Mouse (Mus musculus) cerebellum, adult 9-11 months (tissue): ENCODE results near the gene Klhdc9.
"Not testable (repeated sequence)": the region's sequence is repeated elsewhere in the genome, so short reads cannot be mapped to it uniquely, and the experiment has no call there.

Experiments used
- DNase-seq: peaks from one replicate; pipeline ENCODE4 v3.0.0; 2022

The Klhdc9 gene

DNA sequence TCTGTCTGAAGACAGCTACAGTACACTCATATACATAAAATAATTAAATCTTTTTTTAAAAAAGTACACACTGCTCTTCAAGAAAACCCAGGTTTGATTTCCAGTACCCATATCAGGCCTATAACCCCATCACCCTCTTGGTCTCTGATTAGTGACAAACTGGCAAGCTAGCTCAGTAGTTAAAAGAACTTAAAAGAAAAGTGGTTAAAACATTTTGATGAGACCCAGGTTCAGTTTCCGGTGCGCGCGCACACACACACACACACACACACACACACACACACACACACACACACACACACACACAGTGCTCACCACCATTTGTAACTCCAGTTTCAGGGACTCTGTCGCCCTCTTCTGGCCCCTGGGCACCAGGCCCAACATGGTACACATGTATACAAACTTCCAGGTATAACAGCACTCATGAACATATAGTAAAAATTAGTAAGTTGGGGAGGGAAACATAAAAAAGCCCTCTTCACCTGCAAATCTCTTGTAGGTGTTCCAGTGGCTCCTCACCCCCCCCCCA is 4.7 kb downstream of the Klhdc9 start:
- no peak for DNase-seq

DNA sequence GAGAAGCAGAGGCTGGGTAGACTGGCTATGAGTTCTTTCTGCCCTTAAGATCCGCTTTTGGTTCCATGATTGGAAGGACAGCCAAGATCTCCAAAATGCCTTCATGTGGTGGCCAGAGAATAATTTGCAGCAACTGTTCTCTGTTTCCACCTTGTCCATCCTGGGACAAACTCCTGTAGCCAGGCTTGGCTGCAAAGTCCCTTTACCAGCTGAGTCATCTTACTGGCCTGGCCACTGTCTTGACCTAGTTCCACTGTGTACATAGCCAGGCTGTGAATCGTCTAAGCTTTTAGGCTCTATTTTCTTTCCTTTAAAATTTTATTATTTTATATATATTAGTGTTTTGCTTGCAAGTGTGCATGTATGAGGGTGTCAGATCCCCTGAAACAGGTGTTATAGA is 11.4 kb downstream of the Klhdc9 start:
- no peak for DNase-seq

GRCm38 (mm10) chr1:171348665-171349064 is 11.9 kb downstream of the Klhdc9 start:
- no peak for DNase-seq

DNA sequence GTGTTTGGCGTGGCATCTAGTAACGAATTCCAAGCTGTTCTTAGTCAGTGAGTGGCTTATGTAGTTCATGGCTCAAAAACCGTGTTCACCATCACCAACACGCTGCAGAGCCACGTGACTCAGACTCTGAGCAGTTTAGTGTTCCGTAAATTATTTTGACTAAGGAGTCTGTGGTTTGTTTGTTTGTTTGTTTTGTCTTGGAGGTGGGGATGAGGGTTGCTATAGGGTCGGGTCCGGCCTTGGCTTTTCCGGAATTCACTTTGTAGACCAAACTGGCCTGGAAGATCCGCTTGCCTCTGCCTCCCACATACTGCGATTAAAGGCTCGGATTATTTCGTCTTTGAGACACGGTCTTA is 14.5 kb downstream of the Klhdc9 start:
- no peak for DNase-seq

DNA sequence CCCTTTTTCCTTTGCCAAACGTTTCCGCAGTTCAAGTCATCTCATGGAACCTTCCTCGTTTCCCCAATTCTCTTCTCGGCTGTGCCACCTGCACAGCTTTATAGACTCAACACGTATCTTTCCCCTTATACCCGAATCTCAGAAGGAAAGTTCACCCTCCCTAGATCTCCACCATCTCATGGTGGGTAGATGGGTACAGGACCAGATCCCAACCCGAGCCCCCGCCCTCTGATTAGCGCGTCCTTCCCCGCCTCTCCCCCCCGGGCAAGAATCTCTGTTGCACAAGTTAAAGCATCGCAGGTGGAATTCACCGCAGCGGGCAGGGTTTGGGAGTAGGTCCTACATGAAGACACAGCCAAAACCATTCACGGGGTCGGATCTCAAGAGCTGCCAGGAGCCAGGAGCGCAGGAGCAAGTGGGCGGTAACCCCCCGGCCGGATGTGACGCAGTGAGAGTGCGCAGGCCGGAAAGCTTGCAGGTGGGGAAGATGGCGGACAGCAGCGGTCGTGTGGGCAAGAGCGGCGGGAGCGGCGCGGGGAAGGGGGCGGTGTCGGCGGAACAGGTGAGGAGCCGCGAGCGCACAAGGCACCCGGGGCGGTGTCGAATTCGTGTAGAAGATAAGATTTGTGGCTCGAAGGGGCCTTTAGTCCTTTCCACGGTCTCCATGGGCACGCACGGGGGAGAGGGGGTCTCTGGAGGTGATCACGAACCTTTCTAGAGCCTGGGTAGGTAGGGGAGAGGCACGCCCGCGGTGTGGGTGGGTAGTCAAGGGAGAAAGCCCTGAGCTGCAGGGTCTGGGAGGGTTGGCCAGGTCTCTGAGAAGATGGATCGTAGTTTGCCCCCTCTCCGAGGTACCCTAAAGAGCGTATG is 15.1 kb downstream of the Klhdc9 start, which contains the start of the genes Nit1 and Pfdn2:
Gene Nit1 (minus strand): TSS at position 422 of the 870 bp plus-strand sequence.
Gene Pfdn2 (plus strand): TSS at position 446 of the 870 bp plus-strand sequence.
- DNase-seq = peak; percentile 90

GRCm38 (mm10) chr1:171344715-171345114 is 15.9 kb downstream of the Klhdc9 start:
- no peak for DNase-seq

- DNase-seq = peak; percentile 55
Measured at GRCm38 (mm10) chr1:171343922-171344677, 16.5 kb downstream of the Klhdc9 start.

GRCm38 (mm10) chr1:171342262-171343207 is 18.1 kb downstream of the Klhdc9 start:
- no peak for DNase-seq

GRCm38 (mm10) chr1:171330216-171330560 is 30.4 kb downstream of the Klhdc9 start:
- no peak for DNase-seq

DNA sequence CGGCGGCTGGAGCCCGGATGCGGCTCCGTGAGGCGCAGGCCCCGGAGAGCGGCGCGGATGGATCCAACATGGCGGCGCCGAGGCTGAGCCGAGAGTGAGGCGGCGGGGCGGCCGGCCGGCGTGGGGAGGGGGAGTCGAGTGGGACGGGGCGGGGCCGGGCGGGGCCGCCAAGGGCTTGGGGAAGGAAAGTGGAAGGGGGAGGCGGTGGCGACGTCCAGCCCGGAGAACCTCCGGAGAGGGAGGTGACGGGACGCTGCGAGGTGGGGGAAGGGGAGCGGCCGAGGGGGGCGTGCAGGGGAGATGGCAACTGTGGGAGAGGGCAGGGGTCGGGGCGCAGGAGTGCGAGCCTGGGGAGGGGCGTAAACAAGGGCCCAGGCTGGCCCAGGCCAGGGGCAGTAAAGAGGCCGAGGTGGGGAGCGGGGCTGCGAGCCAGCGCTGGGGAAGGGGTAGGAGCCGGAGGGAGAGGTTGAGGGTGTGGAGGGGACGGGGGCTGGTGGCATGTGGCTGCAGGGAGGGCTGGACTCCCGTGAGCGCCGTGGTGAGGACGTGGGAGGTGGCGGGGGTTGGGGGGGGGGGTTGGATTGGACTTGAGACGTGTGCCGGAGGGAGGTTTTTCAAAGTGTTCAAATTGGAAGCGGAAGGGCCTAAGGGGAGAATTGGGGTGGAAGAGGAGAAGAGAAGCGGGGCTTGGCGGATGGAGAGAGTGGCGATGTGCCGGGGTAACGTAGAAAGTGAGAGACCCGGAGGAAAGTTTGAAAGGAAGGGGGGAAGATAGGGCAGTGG is 31.0 kb downstream of the Klhdc9 start:
- DNase-seq = peak; percentile 86

DNA sequence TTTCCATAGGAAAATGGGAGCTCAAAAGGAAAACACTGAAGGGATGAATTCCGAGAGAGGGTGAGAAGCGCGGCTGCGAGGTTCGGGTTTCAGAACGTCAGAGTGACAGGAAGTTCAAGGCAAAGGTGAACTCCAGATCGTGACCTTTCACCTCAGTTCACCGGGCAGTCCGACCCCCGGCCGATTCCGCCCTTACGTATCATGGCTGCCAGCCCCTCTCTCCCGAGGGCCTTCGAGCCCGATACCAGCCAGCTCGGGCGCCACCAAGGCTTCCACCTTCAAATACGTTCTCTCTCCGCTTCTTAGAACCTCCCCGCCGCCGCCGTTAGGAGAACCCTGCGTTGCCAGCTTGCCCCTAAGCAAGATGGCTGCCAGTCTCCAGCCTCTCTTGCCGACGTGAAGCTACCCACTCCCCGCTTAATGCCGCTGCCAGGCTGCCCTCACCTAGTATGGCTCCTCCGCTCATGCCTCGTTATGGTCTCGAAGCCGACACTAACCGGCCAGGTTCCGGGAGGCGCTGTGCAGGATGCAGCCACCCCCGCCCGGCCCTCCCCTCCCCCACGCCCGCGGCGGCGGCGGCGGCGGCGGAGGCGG is 31.7 kb downstream of the Klhdc9 start, which contains the start of gene Dedd:
Gene Dedd (plus strand): TSS at position 307 of the 594 bp plus-strand sequence.
- peak; percentile 97 for DNase-seq

DNA sequence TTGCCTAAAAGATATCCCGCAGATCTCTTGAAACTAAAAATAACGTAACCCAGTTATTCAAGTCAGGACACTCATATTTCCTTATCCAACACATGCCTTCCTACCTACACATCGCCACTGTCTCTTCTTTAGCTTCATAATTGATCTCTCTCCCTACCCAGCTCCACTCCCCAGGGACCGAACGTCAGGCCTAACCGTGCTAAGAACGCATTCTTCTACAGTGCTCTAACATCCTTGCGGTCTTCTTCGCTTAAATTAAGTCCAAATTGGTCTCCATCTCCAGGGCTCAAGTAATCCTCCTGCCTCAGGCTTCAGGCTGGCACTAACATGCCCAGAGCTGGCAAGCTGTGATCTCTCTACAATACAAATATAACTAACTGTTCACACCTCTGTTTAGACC is 32.4 kb downstream of the Klhdc9 start:
- DNase-seq = peak; percentile 49

DNA sequence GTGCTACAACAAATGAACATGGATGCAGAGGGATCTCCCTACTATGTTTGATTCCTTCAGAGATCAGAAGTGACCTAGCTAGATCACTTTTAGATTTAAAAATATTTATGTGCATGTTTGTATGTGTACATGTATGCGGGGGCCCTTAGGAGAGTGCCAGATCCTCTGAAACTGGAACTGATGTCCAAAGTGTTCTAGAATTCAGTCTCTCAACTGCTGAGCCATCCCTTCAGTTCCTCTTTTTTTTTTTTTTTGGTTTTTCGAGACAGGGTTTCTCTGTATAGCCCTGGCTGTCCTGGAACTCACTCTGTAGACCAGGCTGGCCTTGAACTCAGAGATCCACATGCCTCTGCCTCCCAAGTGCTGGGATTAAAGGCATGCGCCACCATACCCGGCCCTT is 34.0 kb downstream of the Klhdc9 start:
- not testable (repeated sequence) for DNase-seq

DNA sequence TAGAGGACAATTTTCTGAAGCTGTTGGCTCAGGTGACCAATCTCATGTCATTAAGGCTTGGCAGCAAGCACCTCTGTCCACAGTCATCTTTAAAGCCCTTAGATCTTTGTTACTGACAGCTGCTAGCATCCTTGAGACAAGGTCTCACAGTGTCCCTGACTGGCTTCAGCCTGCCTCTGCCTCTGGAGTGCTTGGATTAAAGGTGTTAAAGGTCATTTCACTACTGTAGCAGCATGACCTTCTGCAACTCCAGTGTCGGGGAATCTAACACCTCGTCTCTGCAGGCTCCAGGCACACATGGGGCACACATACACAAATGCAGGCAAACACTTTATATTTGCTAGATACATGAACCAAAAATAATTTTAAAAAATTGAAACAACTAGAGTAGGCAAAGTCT is 35.0 kb downstream of the Klhdc9 start:
- no peak for DNase-seq

DNA sequence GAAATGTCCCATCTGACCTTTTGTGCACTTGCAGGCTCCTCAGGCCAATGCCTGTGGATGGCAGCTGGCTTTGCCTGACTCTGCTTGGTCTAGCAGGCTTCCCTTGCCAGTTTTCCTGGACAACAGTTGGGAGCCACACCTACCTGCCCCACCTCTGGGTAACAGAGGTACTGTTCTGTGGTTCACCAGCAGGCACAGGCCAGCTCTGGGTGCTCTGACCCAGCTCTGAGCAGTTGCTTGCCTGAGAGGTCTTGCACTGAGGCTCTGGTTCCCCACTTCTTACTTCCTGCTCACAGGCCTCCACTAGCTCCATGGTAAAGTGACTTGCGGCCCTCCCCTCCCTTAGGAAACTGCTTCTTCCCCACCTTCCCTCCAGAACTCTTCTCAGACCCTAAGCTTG is 38.6 kb downstream of the Klhdc9 start:
- DNase-seq = no peak

DNA sequence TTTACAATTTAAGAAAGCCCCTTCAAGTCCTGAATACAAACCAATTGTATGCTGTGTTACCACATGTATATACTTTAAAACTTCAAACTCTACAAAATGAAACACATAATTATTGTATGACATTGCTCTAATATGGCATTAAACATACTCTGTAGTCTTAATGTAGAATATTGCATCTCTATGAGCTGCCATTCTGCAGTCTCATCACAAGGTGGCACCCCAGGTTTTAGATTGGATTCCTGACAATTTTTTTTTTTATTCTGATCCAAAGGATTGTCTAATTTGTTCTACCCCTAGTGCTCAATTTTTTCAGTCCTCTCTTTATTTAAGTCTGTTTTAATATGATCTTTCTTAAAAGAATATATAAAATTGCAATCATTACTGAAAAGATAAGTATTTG is 39.2 kb downstream of the Klhdc9 start:
- DNase-seq = no peak

GRCm38 (mm10) chr1:171320151-171320550 is 40.4 kb downstream of the Klhdc9 start:
- peak; percentile 82 for DNase-seq

DNA sequence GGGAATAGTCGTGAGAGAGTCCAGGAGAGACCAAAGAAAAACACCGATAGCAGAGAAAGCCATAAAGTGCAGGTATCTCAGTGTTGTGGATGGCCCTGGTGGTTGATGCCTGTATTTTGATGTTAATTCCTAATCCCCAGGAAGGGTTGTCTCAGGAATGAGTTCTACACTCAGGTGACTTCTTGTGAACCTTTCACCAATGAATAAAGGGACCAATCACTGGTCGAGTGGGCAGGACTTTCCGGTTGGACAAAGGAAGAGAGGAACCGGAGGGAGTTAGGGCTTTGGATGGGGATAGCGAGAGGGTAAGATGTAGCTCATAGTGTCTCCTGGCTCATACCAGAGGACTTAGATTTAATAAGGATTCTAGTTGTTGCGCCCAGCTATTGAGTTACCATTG is 40.9 kb downstream of the Klhdc9 start:
- DNase-seq = no peak

GRCm38 (mm10) chr1:171309321-171309720 is 51.3 kb downstream of the Klhdc9 start:
- DNase-seq = no peak
